Mouse (Mus musculus) lung, embryonic 14.5 days (tissue): ENCODE results near the gene Slc19a2. TPM values are rescaled to one million over a fixed set of nuclear protein-coding genes. Genes with fewer than 3 reads are reported as not detected.

Experiments used
- ATAC-seq: fragments of 200-750 bp; cut with Nextera tagmentation; 2 replicates; pipeline ENCODE4 v1.8.0; 2017; ENCODE audit warnings: mild to moderate bottlenecking, moderate TSS enrichment, moderate library complexity; ENCODE audit not compliant: insufficient read depth
- DNase-seq: peaks from one replicate; pipeline ENCODE4 v3.0.0-alpha.2; 2015
- H3K27ac ChIP-seq: fragments of 300-500 bp; sonication (generic); 2 replicates; pipeline ENCODE4 v1.5.1; 2014; ENCODE audit warnings: low read depth, mild to moderate bottlenecking, moderate library complexity
- H3K27me3 ChIP-seq: fragments of 300-500 bp; sonication (generic); 2 replicates; pipeline ENCODE4 v1.6.1; 2014; ENCODE audit warnings: low read length, control low read depth; ENCODE audit not compliant: insufficient read depth
- H3K36me3 ChIP-seq: fragments of 300-500 bp; sonication (generic); 2 replicates; pipeline ENCODE4 v1.6.1; 2014; ENCODE audit warnings: control low read depth; ENCODE audit not compliant: insufficient read depth
- H3K4me1 ChIP-seq: fragments of 300-500 bp; sonication (generic); 2 replicates; pipeline ENCODE4 v1.6.1; 2014; ENCODE audit warnings: antibody characterized with exemption, control low read depth; ENCODE audit not compliant: insufficient read depth
- H3K4me2 ChIP-seq: fragments of 300-500 bp; sonication (generic); 2 replicates; pipeline ENCODE4 v1.6.1; 2014; ENCODE audit warnings: mild to moderate bottlenecking
- H3K4me3 ChIP-seq: fragments of 300-500 bp; sonication (generic); 2 replicates; pipeline ENCODE4 v1.5.1; 2014; ENCODE audit warnings: low read depth, low read length
- H3K9ac ChIP-seq: fragments of 300-500 bp; sonication (generic); 2 replicates; pipeline ENCODE4 v1.6.1; 2014
- H3K9me3 ChIP-seq: fragments of 300-500 bp; sonication (generic); 2 replicates; pipeline ENCODE4 v1.6.1; 2016; ENCODE audit warnings: low read depth, low read length, control low read depth
- CTCF ChIP-seq: IDR thresholded peaks from 2 replicates; pipeline ENCODE4 v1.5.1; 2016; ENCODE audit warnings: antibody characterized with exemption, low read depth
- WGBS: fragments of 180-500 bp; shearing (Covaris S2); extraction: QIAGEN DNeasy Blood & Tissue Kit; methylation state at CpG from one replicate; pipeline ENCODE4 v1.1.7; 2014; 5-methylcytosine and 5-hydroxymethylcytosine counted together
- polyA plus RNA-seq: library from polyadenylated mRNA; unstranded; fragments of >200 nt; fragmentation: Nextera tagmentation; extraction: Ambion mirVana; gene quantifications from 2 replicates; pipeline ENCODE4 v1.2.1, GENCODE M21; 2014

Gene Slc19a2
- polyA plus RNA-seq, 1 experiment from 2014 or later, result 9.4 TPM

DNA sequence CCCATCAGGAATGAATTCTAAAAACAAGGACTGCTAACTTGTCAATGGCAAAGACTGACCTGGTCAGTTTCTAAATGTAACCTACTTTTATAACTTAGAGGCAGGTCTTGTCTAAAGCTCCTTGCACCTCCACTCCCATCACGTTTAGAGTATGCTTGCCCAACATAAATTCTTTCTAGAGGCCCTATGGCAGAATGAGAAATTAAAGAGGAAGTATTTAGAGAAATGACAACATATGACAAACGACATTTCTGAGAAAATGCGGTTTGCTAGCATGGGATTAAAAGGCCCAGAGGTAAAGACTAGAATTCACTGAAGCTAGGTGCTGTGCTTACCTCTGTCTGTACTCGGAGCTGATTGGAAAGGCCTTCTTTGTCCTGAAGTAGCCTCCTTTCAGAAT is 53.1 kb downstream of the Slc19a2 start:
- no peaks in the 10 kb centered on the region for H3K9me3 ChIP-seq
- ATAC-seq, result no peak
- H3K36me3 ChIP-seq, result peaks cover 64% of the 10 kb centered on the region
- no peak for TF ChIP-seq CTCF
- WGBS, result 81% methylated on average over 4 of the region's 4 CpGs
- 0 out of 2 replicates have a peak, but pooled peaks cover 4% of the 10 kb centered on the region for H3K4me1 ChIP-seq
- H3K9ac ChIP-seq, result no peak overlapping the region
- H3K27me3 ChIP-seq, result no peaks in the 10 kb centered on the region
- H3K4me2 ChIP-seq, result no peak overlapping the region
- no peak overlapping the region for H3K27ac ChIP-seq
- H3K4me3 ChIP-seq, result no peak overlapping the region
- no peak for DNase-seq

DNA sequence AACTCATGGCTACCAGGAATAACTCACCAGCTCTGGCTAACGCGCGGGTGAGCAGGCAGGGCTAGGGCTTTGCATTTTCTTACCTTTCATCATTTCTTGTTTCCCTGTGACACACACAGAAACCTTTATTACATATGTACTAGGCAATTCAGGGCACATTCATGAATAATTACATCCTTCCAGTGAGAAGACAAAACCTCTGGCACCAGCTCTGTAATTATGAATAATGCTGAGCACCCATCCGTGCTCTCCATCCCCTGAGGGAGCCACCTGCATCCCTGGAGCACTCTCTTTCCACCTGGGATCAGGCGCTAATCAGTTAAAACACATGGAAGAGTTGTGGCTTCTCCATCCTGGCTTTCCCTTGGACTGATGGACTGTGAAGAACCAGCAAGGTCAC is 55.0 kb downstream of the Slc19a2 start, which contains the start of gene Nme7:
Nme7 (plus strand) TSS at position 301 of the 400 bp plus-strand sequence.
- ATAC-seq (no peak), DNase-seq (no peak)
- H3K4me1 ChIP-seq, result 0 out of 2 replicates have a peak, but pooled peaks cover 4% of the 10 kb centered on the region
- no peak within 1 kb of the TSS for H3K4me2 ChIP-seq
- H3K27me3 ChIP-seq, result no peaks in the 10 kb centered on the region
- no peak for TF ChIP-seq CTCF
- no peak within 1 kb of the TSS for H3K4me3 ChIP-seq
- no peak within 1 kb of the TSS for H3K27ac ChIP-seq
- H3K9me3 ChIP-seq, result no peaks in the 10 kb centered on the region
- peaks cover 48% of the 10 kb centered on the region for H3K36me3 ChIP-seq
- 84% methylated on average over 5 of the region's 5 CpGs for WGBS
- H3K9ac ChIP-seq, result no peak within 1 kb of the TSS

DNA sequence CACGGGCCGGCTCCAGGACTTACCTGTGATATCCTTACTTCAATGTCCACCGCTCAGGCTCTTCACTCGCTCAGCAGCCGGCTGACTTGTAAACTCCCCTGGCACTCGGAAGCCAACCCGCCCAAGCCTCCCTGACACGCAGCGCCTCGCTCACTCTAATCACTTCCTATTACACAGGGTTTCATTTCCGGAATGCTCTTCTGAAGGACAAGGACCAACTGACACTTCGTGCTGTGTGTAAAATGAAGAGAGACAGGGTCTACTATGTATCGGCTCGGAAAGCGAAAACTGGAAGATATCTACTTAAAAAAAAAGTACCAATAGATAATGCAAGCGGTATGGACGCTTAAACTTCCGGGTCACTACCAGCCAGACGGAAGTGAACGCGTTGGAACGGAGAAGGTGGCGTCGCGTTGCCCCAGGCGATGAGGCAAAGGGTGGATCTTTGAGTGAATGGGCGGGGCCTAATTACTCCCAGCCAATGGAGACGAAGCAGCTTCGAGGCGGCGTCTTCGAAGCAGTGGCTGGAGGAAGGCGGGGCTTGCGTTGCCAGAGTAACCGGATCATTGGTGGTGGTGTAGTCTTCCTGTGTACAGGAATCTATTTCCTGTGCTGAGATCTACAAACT is 58.4 kb downstream of the Slc19a2 start, which contains the start of gene Blzf1:
Blzf1 (minus strand) TSS at position 366 of the 628 bp plus-strand sequence.
- H3K9me3 ChIP-seq, result no peaks in the 10 kb centered on the region
- peak; percentile 99 for ATAC-seq
- H3K4me2 ChIP-seq, result peak within 1 kb of the TSS; percentile 80
- H3K27me3 ChIP-seq, result no peaks in the 10 kb centered on the region
- WGBS, result under 1% methylated on average over 35 of the region's 35 CpGs
- TF ChIP-seq CTCF, result no peak
- H3K36me3 ChIP-seq, result peaks cover 18% of the 10 kb centered on the region
- peak within 1 kb of the TSS; percentile 63; the same call in 1 of the 2 replicates for H3K27ac ChIP-seq
- H3K9ac ChIP-seq, result peak within 1 kb of the TSS; percentile 75
- DNase-seq, result peak; percentile 99
- H3K4me3 ChIP-seq, result peak within 1 kb of the TSS; percentile 82
- H3K4me1 ChIP-seq, result 0 out of 2 replicates have a peak, but pooled peaks cover 4% of the 10 kb centered on the region

DNA sequence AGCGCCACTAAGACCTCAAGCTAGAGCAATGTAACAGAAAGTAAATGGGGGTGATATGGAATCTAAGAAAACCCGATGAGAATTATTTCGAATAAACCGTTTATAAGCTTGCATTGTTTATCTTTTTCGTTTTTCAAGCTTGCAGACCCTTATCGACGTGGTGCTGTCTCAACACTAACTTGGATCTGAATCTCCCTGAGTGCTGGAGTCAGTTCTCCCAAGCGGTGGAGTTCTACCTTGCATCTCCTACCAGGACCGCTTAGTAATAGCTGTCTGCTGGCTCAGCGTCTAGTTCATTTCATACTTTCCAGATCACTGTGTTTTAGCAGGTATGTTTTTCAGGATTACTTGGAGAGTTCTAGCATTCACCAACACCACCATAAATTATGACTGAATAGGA is 59.1 kb downstream of the Slc19a2 start:
- 0 out of 2 replicates have a peak, but pooled peaks cover 4% of the 10 kb centered on the region for H3K4me1 ChIP-seq
- H3K9ac ChIP-seq, result peak overlapping the region; percentile 56
- DNase-seq, result no peak
- H3K27me3 ChIP-seq, result no peaks in the 10 kb centered on the region
- peaks cover 18% of the 10 kb centered on the region; the same call in 1 of the 2 replicates for H3K36me3 ChIP-seq
- peak; percentile 12; the same call in 1 of the 2 replicates for ATAC-seq
- no peak for TF ChIP-seq CTCF
- 6% methylated on average over 10 of the region's 10 CpGs for WGBS
- H3K4me3 ChIP-seq, result peak overlapping the region; percentile 82
- H3K27ac ChIP-seq, result no peak overlapping the region
- H3K4me2 ChIP-seq, result peak overlapping the region; percentile 80
- H3K9me3 ChIP-seq, result no peaks in the 10 kb centered on the region

DNA sequence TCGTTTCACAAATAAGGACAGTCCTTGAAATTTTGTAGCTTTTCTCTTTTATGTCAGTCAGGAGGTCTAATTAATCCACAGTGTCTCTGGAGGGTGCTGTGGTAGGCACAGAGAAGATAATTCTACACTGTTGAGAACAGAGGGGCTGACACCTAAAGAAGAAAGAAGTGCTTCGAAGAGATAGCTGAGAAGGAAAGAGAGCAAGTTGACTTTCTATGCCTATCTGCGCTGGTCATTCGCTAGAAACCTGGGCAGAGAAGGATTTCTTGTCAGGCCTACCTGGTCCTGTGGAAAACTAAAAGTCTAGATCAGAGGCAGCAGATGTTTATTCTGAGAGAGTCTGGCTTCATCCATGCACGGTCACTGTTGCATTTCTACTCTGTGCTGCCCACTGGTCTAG is 65.2 kb downstream of the Slc19a2 start:
- DNase-seq (no peak), ATAC-seq (no peak)
- 90% methylated on average over 5 of the region's 5 CpGs for WGBS
- Histone ChIP-seq H3K36me3 (peaks cover 15% of the 10 kb centered on the region), H3K4me3 (no peak overlapping the region), H3K4me1 (no peaks in the 10 kb centered on the region), H3K27ac (no peak overlapping the region), H3K9me3 (no peaks in the 10 kb centered on the region), H3K4me2 (no peak overlapping the region), H3K9ac (no peak overlapping the region), H3K27me3 (no peaks in the 10 kb centered on the region)
- no peak for TF ChIP-seq CTCF

Other genes with a start within 250 kb of the Slc19a2 start
- gene Sele, start 200.8 kb upstream of the Slc19a2 start, polyA plus RNA-seq, result not detected in 2 replicates
- 0.26 and 0.61 TPM in 2 replicates for gene Sell, start 187.1 kb upstream of the Slc19a2 start, polyA plus RNA-seq
- gene Selp, start 133.8 kb upstream of the Slc19a2 start, polyA plus RNA-seq, result not detected in 2 replicates
- 0.42 and 0.53 TPM in 2 replicates for gene F5, start 97.2 kb upstream of the Slc19a2 start, polyA plus RNA-seq
- gene Ccdc181, start 26.5 kb downstream of the Slc19a2 start, polyA plus RNA-seq, result 5.0 and 6.0 TPM in 2 replicates
- gene Nme7, start 55.1 kb downstream of the Slc19a2 start, polyA plus RNA-seq, result 32.6 and 32.9 TPM in 2 replicates
- 23.9 and 27.8 TPM in 2 replicates for gene Blzf1, start 58.4 kb downstream of the Slc19a2 start, polyA plus RNA-seq
- gene Atp1b1, start 209.3 kb downstream of the Slc19a2 start, polyA plus RNA-seq, result 23.7 and 32.9 TPM in 2 replicates